Mouse (Mus musculus) testis, adult 2 months (tissue): ENCODE results near the gene Zfp366.

ENCODE experiments used
- CTCF ChIP-seq: fragments of 200-500 bp; IDR thresholded peaks from 2 replicates; pipeline ENCODE4 v1.5.1; 2012; ENCODE audit warnings: low read depth, mild to moderate bottlenecking, inconsistent platforms, low read length, moderate library complexity; ENCODE audit not compliant: control insufficient read depth, insufficient read depth, insufficient replicate concordance
- POLR2A ChIP-seq: fragments of 200-500 bp; IDR thresholded peaks from 2 replicates; pipeline ENCODE4 v1.6.1; 2012; ENCODE audit warnings: low read depth, mild to moderate bottlenecking, inconsistent platforms, low read length, moderate library complexity; ENCODE audit not compliant: control insufficient read depth

- TF ChIP-seq POLR2A, result no peak
- no peak for TF ChIP-seq CTCF
These were observed 2.2 kb downstream of the Zfp366 start for GRCm38 (mm10) chr13:99186859-99187258.
